Mouse (Mus musculus) megakaryocyte, embryonic 14.5 days (primary cell): ENCODE measurements around the gene Fam227a. TPM values are rescaled to one million over a fixed set of nuclear protein-coding genes. Genes with fewer than 3 reads are reported as not detected.
"Not testable (repeated sequence)": the region's sequence is repeated elsewhere in the genome, so short reads cannot be mapped to it uniquely, and the experiment has no call there.

Source experiments
- H3K27me3 ChIP-seq: replicated peaks from 2 replicates; pipeline ENCODE3; 2012; ENCODE audit warnings: inconsistent platforms
- H3K36me3 ChIP-seq: replicated peaks from 2 replicates; pipeline ENCODE3; 2012; ENCODE audit warnings: low read length, inconsistent platforms, mixed read lengths
- H3K4me1 ChIP-seq: 2 replicates; pipeline ENCODE4 v1.6.1; 2012; ENCODE audit warnings: inconsistent platforms
- H3K4me3 ChIP-seq: replicated peaks from 2 replicates; pipeline ENCODE3; 2012; ENCODE audit warnings: moderate library complexity, mild to moderate bottlenecking, inconsistent platforms
- H3K9me3 ChIP-seq: 2 replicates; pipeline ENCODE4 v1.6.1; 2012; ENCODE audit warnings: inconsistent platforms
- FLI1 ChIP-seq: IDR thresholded peaks from 2 replicates; pipeline ENCODE4 v1.6.1; 2012; ENCODE audit warnings: low read length, inconsistent platforms, mixed read lengths
- GATA1 ChIP-seq: IDR thresholded peaks from 3 replicates; pipeline ENCODE4 v1.6.1; 2012; ENCODE audit warnings: mixed read lengths, low read length, inconsistent platforms, borderline replicate concordance
- polyA plus RNA-seq: library from polyadenylated mRNA; stranded (reverse); fragments of >175 nt; gene quantifications from 2 replicates; pipeline ENCODE4 v1.2.3, GENCODE M21; 2012; ENCODE audit warnings: low replicate concordance; ENCODE audit not compliant: insufficient read depth

Fam227a gene
- polyA plus RNA-seq, 1 experiment: 0.38 TPM

DNA sequence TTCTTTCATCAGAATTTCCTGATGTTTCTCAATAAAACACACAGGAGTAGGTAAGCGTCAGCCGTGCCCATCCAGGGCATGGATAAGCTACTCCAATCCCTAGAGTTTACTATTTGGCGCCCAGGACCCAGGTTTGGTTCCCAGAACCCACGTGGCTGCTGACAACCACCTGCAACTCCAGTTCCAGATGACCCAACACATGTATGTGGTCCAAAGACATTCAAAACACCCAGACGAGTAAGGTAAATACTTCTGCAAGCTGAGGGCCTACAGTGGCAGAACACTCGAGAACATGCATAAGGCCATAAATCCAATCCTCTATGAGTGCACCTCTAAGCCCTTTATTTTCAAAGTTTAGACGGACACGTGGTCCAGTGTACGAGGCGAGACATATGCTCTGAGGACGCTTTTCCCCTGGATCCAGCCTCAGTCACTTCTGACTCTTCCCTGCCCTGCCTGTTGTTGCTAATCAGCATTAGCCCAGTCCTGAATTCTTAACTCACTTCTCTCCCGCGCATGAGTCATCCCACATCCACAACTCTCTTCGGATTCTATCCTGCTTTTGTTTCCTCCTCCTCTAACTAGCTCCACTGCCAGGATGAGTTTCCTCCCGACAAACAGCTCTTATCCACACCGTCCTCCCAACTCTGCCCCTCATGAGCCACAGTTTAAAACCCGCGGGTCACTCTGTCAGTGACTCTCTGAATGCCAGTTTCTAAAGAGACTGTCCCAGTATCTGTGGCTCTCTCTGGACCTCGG is 25.1 kb upstream of the Fam227a start:
- Histone ChIP-seq H3K4me1 (peaks cover 74% of the 10 kb centered on the region), H3K36me3 (peaks cover 21% of the 10 kb centered on the region), H3K27me3 (no peaks in the 10 kb centered on the region), H3K4me3 (peak overlapping the region; percentile 84), H3K9me3 (no peaks in the 10 kb centered on the region)
- TF ChIP-seq GATA1: no peak
- no peak for TF ChIP-seq FLI1

DNA sequence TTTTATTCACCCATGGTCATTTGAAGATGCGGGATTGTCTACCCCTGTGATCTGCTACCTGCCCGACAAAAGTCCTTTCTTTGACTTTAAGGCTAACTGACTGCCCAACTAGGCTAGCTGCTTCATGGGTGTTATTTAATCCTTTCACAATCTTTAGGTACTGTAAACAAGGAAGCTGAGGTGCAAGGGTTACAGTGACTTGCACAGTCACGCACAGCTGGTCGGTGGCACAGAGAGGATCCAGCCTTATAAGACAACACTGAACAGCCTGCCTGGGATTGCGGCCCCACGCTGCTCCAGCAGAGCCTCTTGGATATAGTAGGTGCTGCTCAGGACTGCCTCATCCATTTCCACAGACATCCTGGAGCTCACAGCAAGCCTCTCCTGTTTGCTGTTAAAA is 24.4 kb upstream of the Fam227a start:
- H3K4me3 ChIP-seq: peak overlapping the region; percentile 80
- no peaks in the 10 kb centered on the region for H3K9me3 ChIP-seq
- no peaks in the 10 kb centered on the region for H3K27me3 ChIP-seq
- TF ChIP-seq FLI1: no peak
- no peak for TF ChIP-seq GATA1
- peaks cover 26% of the 10 kb centered on the region for H3K36me3 ChIP-seq
- H3K4me1 ChIP-seq: peaks cover 68% of the 10 kb centered on the region

DNA sequence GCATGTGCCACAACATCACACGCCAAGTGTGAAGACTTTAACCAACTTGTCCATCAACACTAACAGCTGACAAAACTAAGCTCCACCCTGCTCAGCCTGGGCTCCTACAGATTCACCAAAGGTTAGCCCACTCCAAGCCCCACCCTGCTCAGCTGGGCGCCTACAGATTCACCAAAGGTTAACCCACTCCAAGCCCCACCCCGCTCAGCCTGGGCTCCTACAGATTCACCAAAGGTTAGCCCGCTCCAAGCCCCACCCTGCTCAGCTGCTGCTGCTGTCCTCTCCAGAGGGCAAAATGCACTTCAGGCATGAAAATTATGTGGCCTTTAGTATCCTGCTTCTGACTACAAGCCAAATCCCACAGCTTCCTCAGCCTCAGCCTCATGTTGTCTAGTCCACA is 23.2 kb upstream of the Fam227a start:
- Histone ChIP-seq H3K36me3 (peaks cover 38% of the 10 kb centered on the region), H3K27me3 (no peaks in the 10 kb centered on the region), H3K4me1 (peaks cover 68% of the 10 kb centered on the region), H3K4me3 (no peak overlapping the region), H3K9me3 (no peaks in the 10 kb centered on the region)
- TF ChIP-seq FLI1 (no peak), GATA1 (no peak)

DNA sequence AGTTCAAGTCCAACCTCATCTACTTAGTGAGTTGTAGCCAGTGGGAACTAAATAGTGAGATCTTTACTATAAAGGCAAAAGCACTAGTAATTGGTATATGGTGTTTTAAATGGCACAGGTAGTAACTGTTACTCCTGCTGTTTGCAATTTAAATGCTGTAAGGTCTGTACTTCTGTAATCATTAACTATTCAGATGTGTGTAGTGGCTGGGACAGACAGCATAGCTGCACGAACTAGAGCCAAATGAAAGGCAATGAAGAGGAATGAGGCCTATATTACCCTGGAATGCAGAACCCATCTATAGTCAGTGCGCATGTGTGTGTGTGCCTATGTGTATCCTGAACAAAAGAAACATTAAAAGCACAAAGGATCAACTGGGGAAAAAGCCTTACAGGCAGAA is 19.2 kb upstream of the Fam227a start:
- H3K36me3 ChIP-seq: peaks cover 72% of the 10 kb centered on the region
- no peak overlapping the region for H3K4me3 ChIP-seq
- no peak for TF ChIP-seq GATA1
- TF ChIP-seq FLI1: no peak
- no peaks in the 10 kb centered on the region for H3K9me3 ChIP-seq
- peaks cover 30% of the 10 kb centered on the region for H3K4me1 ChIP-seq
- no peaks in the 10 kb centered on the region for H3K27me3 ChIP-seq

DNA sequence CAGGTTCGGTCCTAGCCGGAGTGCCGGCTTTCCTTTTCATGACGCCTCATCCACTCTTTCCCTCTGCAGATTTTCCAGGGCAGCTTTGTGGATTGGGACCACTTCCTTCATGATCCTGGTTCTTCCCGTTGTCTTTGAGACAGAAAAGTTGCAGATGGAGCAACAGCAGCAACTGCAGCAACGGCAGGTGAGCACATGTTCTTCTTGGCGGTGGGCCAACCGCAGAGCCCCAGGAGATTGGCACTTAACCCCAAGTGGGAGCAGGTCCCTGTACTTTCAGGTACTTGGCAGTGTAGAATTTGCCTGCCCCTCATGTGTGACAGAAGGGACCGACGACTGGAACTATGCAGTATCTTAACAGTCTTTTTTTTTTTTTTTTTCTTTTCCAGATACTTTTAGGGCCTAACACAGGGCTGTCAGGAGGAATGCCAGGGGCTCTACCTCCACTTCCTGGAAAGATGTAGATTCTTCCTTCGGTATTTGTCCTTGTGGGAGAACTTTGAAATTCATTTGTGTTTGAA is 13.1 kb upstream of the Fam227a start:
- not testable (repeated sequence) for H3K27me3 ChIP-seq, H3K9me3 ChIP-seq
- H3K4me1 ChIP-seq: peaks cover 27% of the 10 kb centered on the region
- peak overlapping the region; percentile 93 for H3K4me3 ChIP-seq
- H3K36me3 ChIP-seq: peaks cover 61% of the 10 kb centered on the region

DNA sequence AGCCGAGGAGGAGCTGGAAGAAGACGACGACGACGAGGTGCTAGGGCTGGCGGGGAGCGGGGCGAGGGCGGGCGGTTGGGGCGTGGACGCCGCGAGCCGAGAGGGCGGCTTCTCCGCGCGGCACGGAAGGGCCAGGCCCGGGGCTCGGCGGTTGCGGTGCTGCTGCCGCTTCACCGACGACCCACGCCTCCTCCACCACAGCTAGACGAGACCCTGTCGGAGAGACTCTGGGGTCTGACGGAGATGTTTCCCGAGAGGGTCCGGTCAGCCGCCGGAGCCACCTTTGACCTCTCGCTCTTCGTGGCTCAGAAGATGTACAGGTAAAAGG is 12.2 kb upstream of the Fam227a start:
- Histone ChIP-seq H3K9me3 (no peaks in the 10 kb centered on the region), H3K27me3 (no peaks in the 10 kb centered on the region), H3K4me1 (peaks cover 37% of the 10 kb centered on the region), H3K36me3 (peaks cover 61% of the 10 kb centered on the region), H3K4me3 (peak overlapping the region; percentile 94)
- TF ChIP-seq FLI1 (no peak), GATA1 (no peak)

DNA sequence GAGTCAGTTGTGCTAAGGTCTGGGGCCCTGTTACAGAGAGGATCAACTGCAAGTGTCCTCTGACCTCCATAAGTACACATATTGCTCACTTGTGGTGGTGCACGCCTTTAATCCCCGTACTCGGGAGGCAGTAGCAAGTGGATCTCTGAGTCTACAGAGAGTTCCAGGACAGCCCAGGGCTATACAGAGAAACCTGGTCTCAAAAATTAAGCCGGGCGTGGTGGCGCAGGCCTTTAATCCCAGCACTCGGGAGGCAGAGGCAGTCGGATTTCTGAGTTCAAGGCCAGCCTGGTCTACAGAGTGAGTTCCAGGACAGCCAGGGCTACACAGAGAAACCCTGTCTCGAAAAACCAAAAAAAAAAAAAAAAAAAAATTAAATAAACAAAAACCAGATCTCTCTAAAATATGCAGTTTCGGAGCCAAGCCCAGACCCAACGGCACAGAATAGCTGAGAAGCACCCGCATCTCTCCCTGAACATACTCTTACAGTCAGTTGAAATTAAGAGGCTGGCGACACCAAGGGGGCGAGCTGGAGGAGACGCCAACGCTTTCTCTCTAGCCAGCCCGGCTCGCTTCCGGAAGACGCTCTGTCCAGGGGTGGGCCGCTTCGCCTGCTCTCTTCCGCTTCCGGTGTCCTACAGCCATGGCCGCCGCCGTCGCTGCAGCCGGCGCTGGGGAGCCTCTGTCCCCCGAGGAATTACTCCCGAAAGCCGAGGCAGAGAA is 11.7 kb upstream of the Fam227a start, which contains the start of gene Tomm22:
Gene Tomm22, plus strand, starts transcription at position 613 of the 723 bp plus-strand sequence.
- H3K9me3 ChIP-seq: no peaks in the 10 kb centered on the region
- no peaks in the 10 kb centered on the region for H3K27me3 ChIP-seq
- H3K36me3 ChIP-seq: peaks cover 63% of the 10 kb centered on the region
- H3K4me1 ChIP-seq: peaks cover 42% of the 10 kb centered on the region
- no peak for TF ChIP-seq GATA1
- TF ChIP-seq FLI1: peak; percentile 23; the same call in 1 of the 2 replicates
- H3K4me3 ChIP-seq: peak within 1 kb of the TSS; percentile 94

DNA sequence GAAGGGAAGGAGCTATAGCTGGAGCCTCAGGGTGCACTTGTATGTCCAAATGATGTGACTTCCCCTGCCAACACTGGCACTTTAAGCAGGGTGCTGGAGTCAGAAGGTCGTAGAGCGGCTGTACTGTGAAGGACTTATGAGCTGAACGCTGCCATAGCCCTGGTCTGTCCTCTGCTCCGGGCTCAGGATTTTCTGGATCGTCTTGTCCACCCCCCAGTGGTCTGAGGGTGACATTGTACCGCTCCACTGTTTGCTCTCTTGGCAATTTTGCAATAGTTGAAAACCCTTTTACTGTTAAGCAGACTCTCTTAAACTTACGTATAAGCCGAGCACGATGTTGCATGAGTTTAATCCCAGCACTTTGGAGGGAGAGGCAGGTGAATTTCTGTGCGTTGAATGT is 10.4 kb upstream of the Fam227a start:
- no peak overlapping the region for H3K4me3 ChIP-seq
- H3K9me3 ChIP-seq: no peaks in the 10 kb centered on the region
- TF ChIP-seq GATA1: no peak
- TF ChIP-seq FLI1: no peak
- peaks cover 57% of the 10 kb centered on the region for H3K36me3 ChIP-seq
- H3K4me1 ChIP-seq: peaks cover 54% of the 10 kb centered on the region
- H3K27me3 ChIP-seq: no peaks in the 10 kb centered on the region

DNA sequence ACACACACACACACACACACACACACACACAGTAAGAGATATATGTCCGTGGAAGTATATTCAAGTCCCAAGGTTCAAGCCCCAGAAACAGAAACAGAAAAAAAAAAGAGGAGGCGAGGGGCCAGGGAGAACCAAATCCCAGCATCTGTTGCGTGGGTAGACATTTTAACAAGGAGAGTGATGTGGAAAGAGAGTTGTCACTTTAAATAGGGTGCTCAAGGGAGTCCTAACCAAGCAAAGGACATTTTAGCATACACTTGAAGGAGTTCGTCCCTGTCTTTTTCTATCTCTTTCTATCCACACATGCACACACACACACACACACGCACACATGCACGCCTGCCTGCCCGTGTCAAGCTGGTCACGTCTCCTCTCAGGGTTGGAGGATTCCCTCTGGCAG is 5.9 kb upstream of the Fam227a start:
- peaks cover 7% of the 10 kb centered on the region; the same call in 1 of the 2 replicates for H3K9me3 ChIP-seq
- H3K4me3 ChIP-seq: no peak overlapping the region
- peaks cover 51% of the 10 kb centered on the region for H3K4me1 ChIP-seq
- peaks cover 71% of the 10 kb centered on the region for H3K36me3 ChIP-seq
- H3K27me3 ChIP-seq: no peaks in the 10 kb centered on the region
- no peak for TF ChIP-seq FLI1
- TF ChIP-seq GATA1: no peak

DNA sequence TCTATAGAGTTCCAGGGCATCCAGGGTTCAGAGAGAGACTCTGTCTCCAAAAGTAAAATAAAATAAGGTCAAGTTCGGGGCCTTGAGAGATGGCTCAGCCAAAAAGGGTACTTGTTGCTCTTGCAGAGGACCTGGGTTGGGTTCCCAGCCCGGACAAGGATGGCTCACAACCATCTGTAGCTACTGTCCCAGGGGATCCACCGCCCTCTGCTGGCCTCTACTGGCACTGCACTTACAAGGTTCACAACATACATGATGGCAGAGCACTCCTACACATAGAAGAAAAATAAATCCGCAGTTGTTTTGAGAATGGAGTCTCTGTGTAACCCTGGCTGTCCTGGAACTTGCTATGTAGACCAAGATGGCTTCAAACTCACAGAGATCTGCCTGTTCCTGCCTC is 3.1 kb upstream of the Fam227a start:
- Histone ChIP-seq H3K27me3 (no peaks in the 10 kb centered on the region), H3K36me3 (peaks cover 53% of the 10 kb centered on the region), H3K4me3 (no peak overlapping the region), H3K9me3 (peaks cover 7% of the 10 kb centered on the region; the same call in 1 of the 2 replicates), H3K4me1 (peaks cover 46% of the 10 kb centered on the region)
- no peak for TF ChIP-seq GATA1
- no peak for TF ChIP-seq FLI1
